Mouse (Mus musculus): Measurements from ENCODE around the gene Pdpk1. TPM values are rescaled to one million over a fixed set of nuclear protein-coding genes. Genes with fewer than 3 reads are reported as not detected.
A peak's percentile ranks its signal among the peaks of the same experiment; 100 is the strongest.
"Not testable (repeated sequence)": the region's sequence is repeated elsewhere in the genome, so short reads cannot be mapped to it uniquely, and the experiment has no call there.

The Pdpk1 gene
- polyA plus RNA-seq, 1 experiment = 44.7 TPM

DNA sequence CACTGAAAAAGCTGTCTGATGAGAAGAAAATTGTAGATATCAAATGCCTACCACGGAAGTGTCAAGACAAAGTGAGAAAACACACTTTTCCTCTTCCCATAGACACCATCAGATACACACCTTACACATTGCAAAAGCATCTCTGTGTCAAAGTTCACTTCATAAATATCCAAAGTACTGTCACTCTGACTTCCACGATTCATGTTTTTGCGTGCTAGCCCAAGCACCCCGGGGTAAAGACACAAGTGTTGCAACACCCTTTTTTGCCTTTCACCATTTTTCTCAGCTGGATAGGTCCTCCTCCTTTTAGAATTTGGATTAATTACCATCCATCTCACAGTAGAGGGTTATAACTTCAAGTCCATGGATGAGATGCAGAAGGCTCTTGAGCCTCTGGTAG lies 10.8 kb downstream of the Pdpk1 start:
- H3K9ac ChIP-seq (ENCODE audit: low read depth, poor library complexity, severe bottlenecking) = peak overlapping the region; percentile 96; the same call in 1 of the 2 replicates

DNA sequence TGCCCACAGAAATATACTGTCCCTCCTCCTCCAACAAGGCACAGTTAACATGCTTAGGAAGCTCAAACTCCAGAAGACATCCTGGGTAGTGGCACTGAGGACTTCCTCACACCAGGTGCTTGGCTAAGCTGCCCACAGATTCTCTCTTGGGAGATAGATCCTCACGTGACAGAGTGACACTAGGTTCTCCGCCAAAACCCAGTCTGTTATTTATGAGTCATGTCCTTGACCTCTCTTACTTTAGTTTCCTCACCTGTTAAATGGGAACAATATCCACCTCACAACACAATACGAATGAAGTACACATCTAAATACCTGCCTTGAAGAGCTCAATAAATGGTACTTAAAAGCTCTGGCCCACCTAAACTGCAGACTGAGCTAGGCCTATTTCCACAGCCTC lies 11.5 kb downstream of the Pdpk1 start:
- H3K27ac ChIP-seq (ENCODE audit: insufficient read depth, low read length) = no peak overlapping the region
- TF ChIP-seq EP300 (IDR thresholded peaks at IDR 0.05; ENCODE audit: insufficient read depth, low read depth, low read length) = no peak
- no peak for TF ChIP-seq POLR2A (IDR thresholded peaks at IDR 0.05; ENCODE audit: insufficient read depth, low read length)
- no peak for TF ChIP-seq CTCF (IDR thresholded peaks at IDR 0.05; ENCODE audit: low read depth, low read length)
- H3K9ac ChIP-seq (ENCODE audit: low read depth, poor library complexity, severe bottlenecking) = no peak overlapping the region
- H3K36me3 ChIP-seq (ENCODE audit: control insufficient read depth, insufficient read depth, low read length, poor library complexity, severe bottlenecking) = no peaks in the 10 kb centered on the region
- H3K9me3 ChIP-seq (replicated peaks; ENCODE audit: control insufficient read depth, insufficient read depth, low read length, poor library complexity, severe bottlenecking) = no peaks in the 10 kb centered on the region
- no peaks in the 10 kb centered on the region for H3K4me1 ChIP-seq (ENCODE audit: control insufficient read depth, insufficient read depth, low read length)
- H3K4me3 ChIP-seq (ENCODE audit: low read depth, low read length) = no peak overlapping the region
- H3K27me3 ChIP-seq (ENCODE audit: control insufficient read depth, insufficient read depth, low read length, poor library complexity, severe bottlenecking) = no peaks in the 10 kb centered on the region

More for the DNA sequence above, 10.8 kb downstream of the Pdpk1 start:
- Histone ChIP-seq H3K4me1 (ENCODE audit: control insufficient read depth, insufficient read depth, low read length) (no peaks in the 10 kb centered on the region), H3K27me3 (ENCODE audit: control insufficient read depth, insufficient read depth, low read length, poor library complexity, severe bottlenecking) (no peaks in the 10 kb centered on the region), H3K4me3 (ENCODE audit: low read depth, low read length) (no peak overlapping the region), H3K9me3 (replicated peaks; ENCODE audit: control insufficient read depth, insufficient read depth, low read length, poor library complexity, severe bottlenecking) (no peaks in the 10 kb centered on the region), H3K27ac (ENCODE audit: insufficient read depth, low read length) (no peak overlapping the region), H3K36me3 (ENCODE audit: control insufficient read depth, insufficient read depth, low read length, poor library complexity, severe bottlenecking) (no peaks in the 10 kb centered on the region)
- no peak for TF ChIP-seq POLR2A (IDR thresholded peaks at IDR 0.05; ENCODE audit: insufficient read depth, low read length)
- TF ChIP-seq EP300 (IDR thresholded peaks at IDR 0.05; ENCODE audit: insufficient read depth, low read depth, low read length) = no peak
- no peak for TF ChIP-seq CTCF (IDR thresholded peaks at IDR 0.05; ENCODE audit: low read depth, low read length)

DNA sequence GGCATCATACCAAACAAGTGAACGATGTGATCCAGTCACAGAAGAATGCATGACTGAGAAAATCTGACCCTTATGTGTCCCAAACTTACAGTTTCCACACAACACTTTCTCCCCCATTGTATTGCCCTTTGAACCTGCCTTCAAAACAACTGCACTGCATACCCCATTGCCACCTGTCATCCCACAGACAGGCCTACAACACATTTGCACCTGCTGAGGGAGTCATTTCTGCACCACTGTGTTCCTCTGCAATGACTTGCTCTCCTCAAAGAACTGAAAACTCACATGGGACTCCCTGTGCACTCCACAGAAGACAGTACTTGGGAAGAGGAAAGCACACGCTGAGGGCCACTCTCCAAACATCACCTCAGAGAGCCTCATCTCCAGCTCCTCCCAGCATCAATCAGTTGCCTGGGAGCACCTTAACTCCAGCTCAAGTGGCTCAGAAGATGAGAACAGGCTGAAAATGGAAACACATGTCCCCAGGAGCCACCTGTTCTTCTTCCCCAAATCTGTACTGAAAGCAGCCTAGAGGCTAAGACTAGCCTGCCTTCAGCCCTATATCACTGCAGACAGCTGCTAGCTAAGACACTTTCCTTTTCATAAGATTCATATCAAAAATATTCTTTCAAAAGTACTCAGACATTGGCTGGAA lies 13.4 kb downstream of the Pdpk1 start:
- no peak overlapping the region for H3K4me3 ChIP-seq (ENCODE audit: low read depth, low read length)
- H3K36me3 ChIP-seq (ENCODE audit: control insufficient read depth, insufficient read depth, low read length, poor library complexity, severe bottlenecking) = no peaks in the 10 kb centered on the region
- no peaks in the 10 kb centered on the region for H3K4me1 ChIP-seq (ENCODE audit: control insufficient read depth, insufficient read depth, low read length)
- no peak overlapping the region for H3K27ac ChIP-seq (ENCODE audit: insufficient read depth, low read length)
- H3K27me3 ChIP-seq (ENCODE audit: control insufficient read depth, insufficient read depth, low read length, poor library complexity, severe bottlenecking) = no peaks in the 10 kb centered on the region
- no peaks in the 10 kb centered on the region for H3K9me3 ChIP-seq (replicated peaks; ENCODE audit: control insufficient read depth, insufficient read depth, low read length, poor library complexity, severe bottlenecking)
- H3K9ac ChIP-seq (ENCODE audit: low read depth, poor library complexity, severe bottlenecking) = no peak overlapping the region
- no peak for TF ChIP-seq CTCF (IDR thresholded peaks at IDR 0.05; ENCODE audit: low read depth, low read length)
- TF ChIP-seq EP300 (IDR thresholded peaks at IDR 0.05; ENCODE audit: insufficient read depth, low read depth, low read length) = no peak
- no peak for TF ChIP-seq POLR2A (IDR thresholded peaks at IDR 0.05; ENCODE audit: insufficient read depth, low read length)

DNA sequence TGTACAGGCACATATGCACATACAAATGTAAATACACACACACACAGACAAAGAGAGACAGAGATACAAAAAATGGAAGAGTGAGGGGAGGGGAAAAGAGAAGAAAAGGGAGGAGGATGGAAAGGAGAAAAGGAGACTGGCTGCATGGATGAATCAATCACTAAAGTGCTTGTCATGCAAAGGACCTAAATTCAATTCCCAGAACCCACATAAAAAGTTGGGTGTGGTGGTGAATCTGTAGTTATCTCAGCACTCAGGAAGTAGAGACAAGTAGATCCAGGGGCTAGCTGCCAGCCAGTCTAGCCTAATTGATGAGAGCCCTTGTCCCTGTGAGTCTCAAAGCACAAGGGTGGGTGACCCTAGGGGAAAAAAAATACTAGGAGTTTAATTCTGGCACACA lies 16.7 kb downstream of the Pdpk1 start:
- H3K4me1 ChIP-seq (ENCODE audit: control insufficient read depth, insufficient read depth, low read length) = peaks cover 6% of the 10 kb centered on the region
- peak overlapping the region; percentile 91 for H3K27ac ChIP-seq (ENCODE audit: insufficient read depth, low read length)
- no peak overlapping the region for H3K9ac ChIP-seq (ENCODE audit: low read depth, poor library complexity, severe bottlenecking)
- H3K9me3 ChIP-seq (replicated peaks; ENCODE audit: control insufficient read depth, insufficient read depth, low read length, poor library complexity, severe bottlenecking) = no peaks in the 10 kb centered on the region
- TF ChIP-seq CTCF (IDR thresholded peaks at IDR 0.05; ENCODE audit: low read depth, low read length) (no peak), EP300 (IDR thresholded peaks at IDR 0.05; ENCODE audit: insufficient read depth, low read depth, low read length) (no peak), POLR2A (IDR thresholded peaks at IDR 0.05; ENCODE audit: insufficient read depth, low read length) (no peak)
- no peaks in the 10 kb centered on the region for H3K27me3 ChIP-seq (ENCODE audit: control insufficient read depth, insufficient read depth, low read length, poor library complexity, severe bottlenecking)
- H3K36me3 ChIP-seq (ENCODE audit: control insufficient read depth, insufficient read depth, low read length, poor library complexity, severe bottlenecking) = no peaks in the 10 kb centered on the region
- H3K4me3 ChIP-seq (ENCODE audit: low read depth, low read length) = no peak overlapping the region

DNA sequence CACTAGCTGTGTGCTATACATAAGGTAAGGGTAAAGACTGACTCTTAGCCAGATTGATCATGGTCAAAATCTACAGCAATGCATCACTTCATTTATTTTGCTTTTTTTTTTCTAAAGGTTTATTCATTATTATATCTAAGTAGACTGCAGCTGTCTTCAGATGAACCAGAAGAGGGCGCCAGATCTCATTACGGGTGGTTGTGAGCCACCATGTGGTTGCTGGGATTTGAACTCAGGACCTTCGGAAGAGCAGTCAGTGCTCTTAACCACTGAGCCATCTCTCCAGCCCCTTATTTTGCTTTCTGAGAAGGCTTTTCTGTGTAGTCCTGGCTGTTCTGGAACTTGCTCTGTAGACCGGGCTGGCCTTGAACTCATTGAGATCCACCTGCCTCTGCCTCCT lies 17.8 kb downstream of the Pdpk1 start:
- not testable (repeated sequence) for H3K27ac ChIP-seq (ENCODE audit: insufficient read depth, low read length); H3K27me3 ChIP-seq (ENCODE audit: control insufficient read depth, insufficient read depth, low read length, poor library complexity, severe bottlenecking); H3K36me3 ChIP-seq (ENCODE audit: control insufficient read depth, insufficient read depth, low read length, poor library complexity, severe bottlenecking); H3K9me3 ChIP-seq (replicated peaks; ENCODE audit: control insufficient read depth, insufficient read depth, low read length, poor library complexity, severe bottlenecking); H3K9ac ChIP-seq (ENCODE audit: low read depth, poor library complexity, severe bottlenecking); H3K4me3 ChIP-seq (ENCODE audit: low read depth, low read length); H3K4me1 ChIP-seq (ENCODE audit: control insufficient read depth, insufficient read depth, low read length)
- peak; percentile 4 for TF ChIP-seq CTCF (IDR thresholded peaks at IDR 0.05; ENCODE audit: low read depth, low read length)

DNA sequence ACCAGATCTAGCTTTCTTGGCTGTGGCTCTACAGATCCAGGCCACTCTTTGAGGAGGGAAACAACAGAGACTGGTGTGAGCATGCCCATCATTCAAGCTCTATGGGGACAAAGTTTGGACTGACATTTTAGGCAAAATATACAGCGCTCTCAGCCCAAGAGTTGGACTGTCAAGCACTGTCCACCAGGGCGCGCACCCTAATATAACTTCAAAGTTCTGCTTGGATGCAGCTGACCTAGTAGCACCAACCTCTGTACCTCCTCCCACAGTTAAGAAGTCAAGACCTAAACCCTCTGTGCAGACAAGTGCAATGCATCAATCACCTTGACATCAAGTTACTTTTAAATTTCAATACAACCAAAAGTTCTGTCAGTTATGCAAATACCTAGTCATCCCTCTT lies 19.2 kb downstream of the Pdpk1 start:
- Histone ChIP-seq H3K9me3 (replicated peaks; ENCODE audit: control insufficient read depth, insufficient read depth, low read length, poor library complexity, severe bottlenecking) (no peaks in the 10 kb centered on the region), H3K9ac (ENCODE audit: low read depth, poor library complexity, severe bottlenecking) (no peak overlapping the region), H3K27ac (ENCODE audit: insufficient read depth, low read length) (no peak overlapping the region), H3K27me3 (ENCODE audit: control insufficient read depth, insufficient read depth, low read length, poor library complexity, severe bottlenecking) (no peaks in the 10 kb centered on the region), H3K4me3 (ENCODE audit: low read depth, low read length) (no peak overlapping the region), H3K36me3 (ENCODE audit: control insufficient read depth, insufficient read depth, low read length, poor library complexity, severe bottlenecking) (no peaks in the 10 kb centered on the region), H3K4me1 (ENCODE audit: control insufficient read depth, insufficient read depth, low read length) (peaks cover 6% of the 10 kb centered on the region)
- peak; percentile 57 for TF ChIP-seq CTCF (IDR thresholded peaks at IDR 0.05; ENCODE audit: low read depth, low read length)
- no peak for TF ChIP-seq POLR2A (IDR thresholded peaks at IDR 0.05; ENCODE audit: insufficient read depth, low read length)

DNA sequence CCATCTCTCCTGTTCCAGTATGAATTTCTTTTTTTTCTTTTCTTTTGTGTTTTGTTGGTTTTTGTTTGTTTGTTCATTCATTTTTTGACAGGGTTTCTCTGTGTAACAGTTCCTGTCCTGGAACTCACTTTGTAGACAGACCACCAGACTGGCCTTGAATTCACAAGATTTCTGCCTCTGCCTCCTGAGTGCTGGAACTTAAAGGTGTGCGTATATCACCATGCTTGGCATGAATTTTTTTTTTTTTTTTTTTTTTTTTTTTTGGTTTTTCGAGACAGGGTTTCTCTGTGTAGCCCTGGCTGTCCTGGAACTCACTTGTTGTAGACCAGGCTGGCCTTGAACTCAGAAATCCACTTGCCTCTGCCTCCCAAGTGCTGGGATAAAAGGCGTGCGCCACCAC lies 21.5 kb downstream of the Pdpk1 start:
- not testable (repeated sequence) for H3K4me1 ChIP-seq (ENCODE audit: control insufficient read depth, insufficient read depth, low read length); H3K36me3 ChIP-seq (ENCODE audit: control insufficient read depth, insufficient read depth, low read length, poor library complexity, severe bottlenecking); H3K9me3 ChIP-seq (replicated peaks; ENCODE audit: control insufficient read depth, insufficient read depth, low read length, poor library complexity, severe bottlenecking); H3K9ac ChIP-seq (ENCODE audit: low read depth, poor library complexity, severe bottlenecking); H3K27ac ChIP-seq (ENCODE audit: insufficient read depth, low read length); H3K4me3 ChIP-seq (ENCODE audit: low read depth, low read length); H3K27me3 ChIP-seq (ENCODE audit: control insufficient read depth, insufficient read depth, low read length, poor library complexity, severe bottlenecking)
